Mouse (Mus musculus) erythroid progenitor cell, adult 5-6 weeks (primary cell): Measurements from ENCODE around the gene Depp1. TPM values are rescaled to one million over a fixed set of nuclear protein-coding genes. Genes with fewer than 3 reads are reported as not detected.

Experiments
- ATAC-seq: replicated peaks from 2 replicates; pipeline ENCODE4 v1.8.0; 2016; ENCODE audit warnings: moderate number of reproducible peaks, mild to moderate bottlenecking, moderate TSS enrichment, inconsistent platforms; ENCODE audit not compliant: poor library complexity, low FRiP score, severe bottlenecking
- total RNA-seq, 2 experiments: library from RNA; stranded (forward) in 1 of 2; stranded (reverse) in 1 of 2; fragments of 150-400 nt in 1 of 2; fragments of 186-747, 209-891 nt in 1 of 2; gene quantifications; 2 replicates each; pipeline versions ENCODE4 v1.2.3 to v1.2.4; 2015 to 2017; ENCODE audit warnings: low replicate concordance in 2 of 2

The Depp1 gene
- total RNA-seq, 2 experiments from 2014 or later: not detected

GRCm38 (mm10) chr6:116643881-116644280 lies 6.5 kb upstream of the Depp1 start:
- ATAC-seq: no peak

GRCm38 (mm10) chr6:116644335-116644734 lies 6.1 kb upstream of the Depp1 start:
- no peak for ATAC-seq

- ATAC-seq: no peak
Measured at GRCm38 (mm10) chr6:116647763-116648162, 2.6 kb upstream of the Depp1 start.

- ATAC-seq: no peak
Measured at GRCm38 (mm10) chr6:116649811-116650210, 598 bp upstream of the Depp1 start.

- ATAC-seq: no peak
Measured at GRCm38 (mm10) chr6:116651437-116652118, 1.2 kb downstream of the Depp1 start.

- ATAC-seq: no peak
Measured at GRCm38 (mm10) chr6:116653191-116653590, 2.8 kb downstream of the Depp1 start.

- no peak for ATAC-seq
Measured at GRCm38 (mm10) chr6:116653684-116654454, 3.5 kb downstream of the Depp1 start.

GRCm38 (mm10) chr6:116663364-116663763 lies 13.0 kb downstream of the Depp1 start:
- no peak for ATAC-seq

- no peak for ATAC-seq
Measured at GRCm38 (mm10) chr6:116664031-116664430, 13.6 kb downstream of the Depp1 start.

- no peak for ATAC-seq
Measured at GRCm38 (mm10) chr6:116664830-116665229, 14.4 kb downstream of the Depp1 start.

GRCm38 (mm10) chr6:116666085-116666750 lies 15.8 kb downstream of the Depp1 start:
- no peak for ATAC-seq

GRCm38 (mm10) chr6:116666892-116667291 lies 16.5 kb downstream of the Depp1 start:
- ATAC-seq: no peak

- ATAC-seq: no peak
Measured at GRCm38 (mm10) chr6:116667382-116667781, 17.0 kb downstream of the Depp1 start.

GRCm38 (mm10) chr6:116668682-116669470 lies 18.5 kb downstream of the Depp1 start:
- ATAC-seq: no peak

GRCm38 (mm10) chr6:116670144-116670543 lies 19.7 kb downstream of the Depp1 start:
- ATAC-seq: no peak

- no peak for ATAC-seq
Measured at GRCm38 (mm10) chr6:116671031-116671430, 20.6 kb downstream of the Depp1 start.

- ATAC-seq: no peak
Measured at GRCm38 (mm10) chr6:116671768-116672167, 21.4 kb downstream of the Depp1 start.

- no peak for ATAC-seq
Measured at GRCm38 (mm10) chr6:116672349-116672748, 21.9 kb downstream of the Depp1 start.

GRCm38 (mm10) chr6:116673471-116674282 lies 23.3 kb downstream of the Depp1 start, which contains the start of gene Rassf4:
Gene Rassf4 (minus strand): TSS chr6:116673952.
- ATAC-seq: no peak; the same call in 1 of the 2 replicates
